Mouse (Mus musculus) liver, adult 2 months (tissue): ENCODE data around the gene Zmiz1. TPM values are rescaled to one million over a fixed set of nuclear protein-coding genes. Genes with fewer than 3 reads are reported as not detected.

Experiments
- DNase-seq: peaks from one replicate; pipeline ENCODE4 v3.0.0-alpha.2; 2011; ENCODE audit warnings: low read depth, low spot score; ENCODE audit errors: extremely low read depth
- H3K27ac ChIP-seq: fragments of 200-500 bp; replicated peaks from 2 replicates; pipeline ENCODE4 v1.5.1; 2012; ENCODE audit warnings: low read depth, mild to moderate bottlenecking, control low read depth, inconsistent platforms, low read length; ENCODE audit not compliant: insufficient read depth
- H3K27me3 ChIP-seq: fragments of 200-500 bp; 2 replicates; pipeline ENCODE4 v1.6.1; 2012; ENCODE audit warnings: mild to moderate bottlenecking, moderate library complexity, low read length, inconsistent platforms; ENCODE audit not compliant: control insufficient read depth, insufficient read depth
- H3K36me3 ChIP-seq: fragments of 200-500 bp; 2 replicates; pipeline ENCODE4 v1.6.1; 2012; ENCODE audit warnings: low read length, inconsistent platforms; ENCODE audit not compliant: control insufficient read depth, insufficient read depth
- H3K4me1 ChIP-seq: fragments of 200-500 bp; 2 replicates; pipeline ENCODE4 v1.6.1; 2011; ENCODE audit warnings: low read length; ENCODE audit not compliant: control insufficient read depth, insufficient read depth
- H3K4me3 ChIP-seq: fragments of 200-500 bp; 2 replicates; pipeline ENCODE4 v1.5.1; 2011; ENCODE audit warnings: low read depth, mild to moderate bottlenecking, control low read depth, low read length, moderate library complexity; ENCODE audit not compliant: insufficient read depth
- H3K79me2 ChIP-seq: fragments of 200-500 bp; 2 replicates; pipeline ENCODE4 v1.6.1; 2012; ENCODE audit warnings: inconsistent platforms, mild to moderate bottlenecking, low read length, moderate library complexity; ENCODE audit not compliant: control insufficient read depth, insufficient read depth
- H3K9ac ChIP-seq: fragments of 200-500 bp; 2 replicates; pipeline ENCODE4 v1.6.1; 2012; ENCODE audit warnings: low read depth, mild to moderate bottlenecking, control low read depth, inconsistent platforms, low read length
- CTCF ChIP-seq: fragments of 200-500 bp; IDR thresholded peaks from 2 replicates; pipeline ENCODE4 v1.5.1; 2011; ENCODE audit warnings: low read depth, low read length, control low read depth
- POLR2A ChIP-seq: fragments of 200-500 bp; IDR thresholded peaks from 2 replicates; pipeline ENCODE4 v1.6.1; 2011; ENCODE audit warnings: low read length, control low read depth; ENCODE audit not compliant: insufficient read depth; ENCODE audit errors: extremely low read depth
- WGBS: fragments of 180-500 bp; shearing (Covaris S2); methylation state at CpG from one replicate; pipeline ENCODE4 v1.1.7; 2018; 5-methylcytosine and 5-hydroxymethylcytosine counted together
- polyA plus RNA-seq: library from polyadenylated mRNA; depleted of rRNA; stranded (reverse); fragments of >200 nt; gene quantifications from 2 replicates; pipeline ENCODE4 v1.2.3, GENCODE M21; 2012
- total RNA-seq: library from RNA; depleted of rRNA; stranded (reverse); fragments of >200 nt; gene quantifications from 2 replicates; pipeline ENCODE4 v1.2.3, GENCODE M21; 2014

Zmiz1 gene
- total and polyA plus RNA-seq, 2 experiments = 5.3 to 10.2 TPM

- Histone ChIP-seq H3K79me2 (peaks cover 25% of the 10 kb centered on the region), H3K36me3 (peaks cover 2% of the 10 kb centered on the region; the same call in 1 of the 2 replicates), H3K9ac (no peak overlapping the region), H3K27ac (no peak overlapping the region), H3K4me1 (peaks cover 13% of the 10 kb centered on the region), H3K27me3 (no peaks in the 10 kb centered on the region), H3K4me3 (no peak overlapping the region)
- TF ChIP-seq POLR2A = no peak
- no peak for TF ChIP-seq CTCF
- 85% methylated on average over 2 of the region's 2 CpGs for WGBS
- peak; percentile 79 for DNase-seq
Measured at GRCm38 (mm10) chr14:25553382-25553781, 94.4 kb downstream of the Zmiz1 start.

GRCm38 (mm10) chr14:25554781-25555180 is 95.8 kb downstream of the Zmiz1 start:
- WGBS = 79% methylated on average over 8 of the region's 8 CpGs
- Histone ChIP-seq H3K36me3 (peaks cover 2% of the 10 kb centered on the region; the same call in 1 of the 2 replicates), H3K4me1 (peaks cover 9% of the 10 kb centered on the region), H3K9ac (no peak overlapping the region), H3K79me2 (peaks cover 35% of the 10 kb centered on the region), H3K27me3 (no peaks in the 10 kb centered on the region), H3K27ac (no peak overlapping the region), H3K4me3 (no peak overlapping the region)
- no peak for TF ChIP-seq POLR2A
- TF ChIP-seq CTCF = no peak
- no peak for DNase-seq

GRCm38 (mm10) chr14:25555291-25555781 is 96.4 kb downstream of the Zmiz1 start:
- Histone ChIP-seq H3K4me1 (peaks cover 9% of the 10 kb centered on the region), H3K27ac (no peak overlapping the region), H3K4me3 (no peak overlapping the region), H3K27me3 (no peaks in the 10 kb centered on the region), H3K9ac (no peak overlapping the region), H3K36me3 (peaks cover 2% of the 10 kb centered on the region; the same call in 1 of the 2 replicates), H3K79me2 (peaks cover 29% of the 10 kb centered on the region)
- no peak for TF ChIP-seq POLR2A
- TF ChIP-seq CTCF = no peak
- WGBS = 61% methylated on average over 10 of the region's 10 CpGs
- DNase-seq = no peak

DNA sequence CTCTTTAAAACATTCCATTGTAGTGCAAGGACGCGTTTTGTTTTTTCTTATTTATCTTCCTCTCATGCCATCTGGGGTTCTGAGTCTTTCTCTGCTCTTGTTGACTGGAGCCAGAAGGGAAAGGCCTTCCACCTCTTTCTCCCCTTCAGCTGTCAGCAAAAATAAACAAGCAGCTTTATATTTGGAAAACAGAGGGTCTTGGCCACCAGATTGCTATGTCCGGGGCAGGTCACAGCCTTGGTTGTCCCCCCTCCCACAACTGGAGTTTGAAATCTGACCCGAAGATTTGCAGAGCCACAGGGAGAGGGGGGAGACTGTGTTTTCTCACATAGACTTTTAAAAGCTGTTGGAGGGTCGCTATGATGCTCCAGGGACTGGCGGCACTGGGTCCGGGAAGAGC is 96.9 kb downstream of the Zmiz1 start:
- H3K27ac ChIP-seq = no peak overlapping the region
- no peaks in the 10 kb centered on the region for H3K27me3 ChIP-seq
- H3K36me3 ChIP-seq = peaks cover 2% of the 10 kb centered on the region; the same call in 1 of the 2 replicates
- no peak overlapping the region for H3K9ac ChIP-seq
- H3K79me2 ChIP-seq = peaks cover 24% of the 10 kb centered on the region; the same call in 1 of the 2 replicates
- TF ChIP-seq CTCF (no peak), POLR2A (no peak)
- peaks cover 9% of the 10 kb centered on the region for H3K4me1 ChIP-seq
- no peak for DNase-seq
- 65% methylated on average over 7 of the region's 7 CpGs for WGBS
- no peak overlapping the region for H3K4me3 ChIP-seq

DNA sequence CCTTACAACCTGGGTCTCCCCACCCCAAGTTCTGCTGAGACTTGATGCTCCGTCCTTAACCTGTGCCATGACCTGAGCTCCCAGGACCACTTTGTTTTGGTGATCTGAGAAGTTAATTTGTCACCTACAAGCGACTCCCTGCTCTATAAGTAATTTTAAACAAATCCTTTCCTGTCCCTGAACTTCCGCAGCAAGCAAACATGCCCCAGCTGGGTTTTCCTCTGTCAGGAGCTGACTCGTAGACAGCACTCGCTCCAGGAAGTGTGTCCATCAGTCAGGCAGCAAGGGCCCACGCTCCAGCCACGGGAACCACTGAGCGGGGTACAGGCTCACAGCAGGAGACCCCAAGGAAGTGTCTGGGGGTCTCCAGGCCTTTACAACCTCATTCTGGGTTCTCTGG is 98.0 kb downstream of the Zmiz1 start:
- Histone ChIP-seq H3K4me1 (peaks cover 6% of the 10 kb centered on the region), H3K36me3 (peaks cover 2% of the 10 kb centered on the region; the same call in 1 of the 2 replicates), H3K4me3 (no peak overlapping the region), H3K27me3 (no peaks in the 10 kb centered on the region), H3K9ac (no peak overlapping the region), H3K79me2 (peaks cover 19% of the 10 kb centered on the region; the same call in 1 of the 2 replicates), H3K27ac (0 out of 2 replicates have a peak overlapping the region, but pooled peaks have one; percentile 24)
- WGBS = 30% methylated on average over 8 of the region's 8 CpGs
- DNase-seq = no peak
- TF ChIP-seq CTCF (no peak), POLR2A (no peak)

- H3K4me3 ChIP-seq = no peak overlapping the region
- DNase-seq = no peak
- no peaks in the 10 kb centered on the region for H3K27me3 ChIP-seq
- TF ChIP-seq POLR2A (no peak), CTCF (no peak)
- H3K36me3 ChIP-seq = peaks cover 2% of the 10 kb centered on the region; the same call in 1 of the 2 replicates
- H3K9ac ChIP-seq = no peak overlapping the region
- peaks cover 15% of the 10 kb centered on the region; the same call in 1 of the 2 replicates for H3K79me2 ChIP-seq
- no peaks in the 10 kb centered on the region; the same call in 1 of the 2 replicates for H3K4me1 ChIP-seq
- WGBS = 89% methylated on average over 1 of the region's 1 CpGs
- H3K27ac ChIP-seq = no peak overlapping the region
Measured at GRCm38 (mm10) chr14:25558479-25558878, 99.5 kb downstream of the Zmiz1 start.
